Mouse (Mus musculus): ENCODE measurements around the gene Cacng4. TPM values are rescaled to one million over a fixed set of nuclear protein-coding genes. Genes with fewer than 3 reads are reported as not detected.

Cacng4 gene
- total RNA-seq (2023): not detected

DNA sequence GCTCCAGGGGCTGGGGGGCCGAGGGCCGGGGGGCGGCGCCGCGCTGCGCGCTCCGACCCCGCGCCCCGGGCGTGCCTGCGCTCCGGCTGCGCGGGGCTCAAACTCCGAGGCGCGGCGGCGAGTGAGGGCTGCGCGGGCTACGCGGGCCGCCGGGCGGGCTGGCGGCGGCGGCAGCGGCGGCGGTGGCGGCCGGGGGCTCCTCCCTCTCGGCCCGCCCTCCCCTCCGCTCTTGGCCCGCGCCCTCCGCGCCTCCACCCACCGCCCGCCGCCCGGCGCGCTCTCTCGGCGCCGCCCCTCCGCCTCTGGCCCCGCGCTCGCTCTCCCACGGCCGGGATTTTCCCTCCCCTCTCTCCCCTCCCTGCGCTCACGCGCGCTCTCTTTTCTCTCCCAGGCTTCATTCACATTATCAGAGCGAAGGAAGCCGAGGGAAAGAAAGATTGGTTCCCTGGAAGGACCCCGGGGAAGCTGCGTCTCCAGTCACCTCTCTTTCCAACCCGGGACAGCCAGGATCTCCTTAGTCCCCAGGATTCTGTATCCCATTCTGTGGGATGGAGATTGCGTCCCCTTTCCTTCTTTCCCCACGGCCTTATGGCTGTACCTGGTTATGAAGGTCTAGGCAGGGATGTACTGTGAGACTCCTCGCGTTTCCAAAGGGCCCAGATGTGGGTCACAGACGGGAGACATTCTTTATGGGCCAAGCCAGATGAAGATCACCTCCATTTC lies at the start of gene Cacng4:
Cacng4 (minus strand) TSS at position 11 of the 723 bp plus-strand sequence.

DNA sequence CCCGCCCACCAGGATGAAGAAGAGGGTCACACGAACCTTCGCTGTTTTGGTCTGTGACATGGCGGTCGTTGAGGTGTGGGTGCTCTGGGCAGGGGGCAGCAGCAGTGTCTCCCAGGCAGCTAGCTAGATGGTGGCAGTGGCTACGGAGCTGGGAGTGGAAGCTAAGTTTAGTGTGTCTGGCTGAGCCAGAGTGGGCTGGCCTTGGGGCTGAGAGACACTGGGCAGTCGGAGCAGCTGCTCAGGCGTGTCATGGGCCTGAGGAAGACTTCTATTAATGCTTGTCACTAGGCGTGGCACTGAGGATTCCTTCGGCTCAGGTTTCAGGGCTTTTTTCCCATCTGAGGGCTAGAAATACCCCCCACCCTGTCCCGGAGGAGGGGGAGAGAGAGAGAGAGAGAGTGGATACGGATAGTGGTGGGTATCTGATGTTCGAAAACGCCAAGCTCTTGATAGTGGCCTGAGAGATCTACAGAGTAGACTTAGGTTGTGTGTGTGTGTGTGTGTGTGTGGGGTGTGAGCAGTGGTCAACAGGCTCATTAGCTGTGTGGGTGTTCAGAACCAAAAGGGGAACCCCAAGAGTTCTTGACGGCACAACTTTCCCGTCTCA lies 77.9 kb downstream of the Cacng4 start, which contains the start of gene Cacng1:
Cacng1 (minus strand) TSS at position 191 of the 607 bp plus-strand sequence.

Other genes with a start within 250 kb of the Cacng4 start
- gene Helz, start 246.6 kb downstream of the Cacng4 start, total RNA-seq (2023): 10 to 100 TPM; 26.6 to 26.9 TPM
- gene Cacng1, start 78.0 kb downstream of the Cacng4 start, total RNA-seq (2023): not detected
- gene Cacng5, start 120.5 kb upstream of the Cacng4 start, total RNA-seq (2023): not detected